Mouse (Mus musculus): ENCODE measurements around the gene Npw. TPM values are rescaled to one million over a fixed set of nuclear protein-coding genes. Genes with fewer than 3 reads are reported as not detected.

Gene Npw
- polyA plus RNA-seq, 1 experiment from 2014 or later, result not detected

GRCm38 (mm10) chr17:24645916-24646315 lies 12.3 kb downstream of the Npw start:
- peak; percentile 20 for ATAC-seq (ENCODE audit: insufficient number of reproducible peaks, insufficient read depth, low FRiP score, low read depth)
- Histone ChIP-seq H3K4me2 (ENCODE audit: low read length) (no peak overlapping the region), H3K4me1 (ENCODE audit: control insufficient read depth in 2 of 2, insufficient read depth in 2 of 2, low read length in 2 of 2) (peaks cover 28% of the 10 kb centered on the region in 2 experiments)

GRCm38 (mm10) chr17:24644875-24645721 lies 13.2 kb downstream of the Npw start:
- WGBS, result 67% methylated on average over 8 of the region's 9 CpGs
- Histone ChIP-seq H3K9me3 (ENCODE audit: control insufficient read depth, low read length) (no peaks in the 10 kb centered on the region), H3K4me1 (ENCODE audit: control insufficient read depth in 2 of 2, insufficient read depth in 2 of 2, low read length in 2 of 2) (peaks cover 26 to 27% of the 10 kb centered on the region in 2 experiments), H3K9ac (ENCODE audit: low read length) (peak overlapping the region; percentile 63), H3K27me3 (ENCODE audit: control insufficient read depth, insufficient read depth, low read length) (no peaks in the 10 kb centered on the region), H3K36me3 (ENCODE audit: control insufficient read depth, insufficient read depth, low read length) (peaks cover 21% of the 10 kb centered on the region), H3K27ac (replicated peaks in 1 of 2; ENCODE audit: control insufficient read depth in 1 of 2, insufficient read depth in 1 of 2, low read depth in 2 of 2, low read length in 2 of 2) (peak overlapping the region; percentile 74 to 86), H3K4me3 (ENCODE audit: control insufficient read depth in 1 of 2, insufficient read depth in 1 of 2, low read depth in 1 of 2, low read length in 2 of 2) (no peak overlapping the region), H3K4me2 (ENCODE audit: low read length) (peak overlapping the region; percentile 44)
- ATAC-seq (ENCODE audit: insufficient number of reproducible peaks, insufficient read depth, low FRiP score, low read depth), result peak; percentile 28; the same call in 1 of the 2 replicates

More at GRCm38 (mm10) chr17:24645916-24646315, 12.3 kb downstream of the Npw start:
- Histone ChIP-seq H3K36me3 (ENCODE audit: control insufficient read depth, insufficient read depth, low read length) (peaks cover 13% of the 10 kb centered on the region), H3K9ac (ENCODE audit: low read length) (no peak overlapping the region), H3K27me3 (ENCODE audit: control insufficient read depth, insufficient read depth, low read length) (no peaks in the 10 kb centered on the region), H3K27ac (replicated peaks in 1 of 2; ENCODE audit: control insufficient read depth in 1 of 2, insufficient read depth in 1 of 2, low read depth in 2 of 2, low read length in 2 of 2) (peak overlapping the region; percentile 74 to 86), H3K9me3 (ENCODE audit: control insufficient read depth, low read length) (no peaks in the 10 kb centered on the region), H3K4me3 (ENCODE audit: control insufficient read depth in 1 of 2, insufficient read depth in 1 of 2, low read depth in 1 of 2, low read length in 2 of 2) (no peak overlapping the region)
- 46% methylated on average over 3 of the region's 3 CpGs for WGBS

GRCm38 (mm10) chr17:24644030-24644715 lies 14.1 kb downstream of the Npw start:
- 29% methylated on average over 7 of the region's 7 CpGs for WGBS
- Histone ChIP-seq H3K4me1 (ENCODE audit: control insufficient read depth in 2 of 2, insufficient read depth in 2 of 2, low read length in 2 of 2) (peaks cover 27 to 28% of the 10 kb centered on the region in 2 experiments), H3K36me3 (ENCODE audit: control insufficient read depth, insufficient read depth, low read length) (peaks cover 29% of the 10 kb centered on the region), H3K9me3 (ENCODE audit: control insufficient read depth, low read length) (no peaks in the 10 kb centered on the region), H3K9ac (ENCODE audit: low read length) (peak overlapping the region; percentile 63), H3K27me3 (ENCODE audit: control insufficient read depth, insufficient read depth, low read length) (no peaks in the 10 kb centered on the region), H3K4me3 (ENCODE audit: control insufficient read depth in 1 of 2, insufficient read depth in 1 of 2, low read depth in 1 of 2, low read length in 2 of 2) (no peak overlapping the region), H3K4me2 (ENCODE audit: low read length) (peak overlapping the region; percentile 44), H3K27ac (replicated peaks in 1 of 2; ENCODE audit: control insufficient read depth in 1 of 2, insufficient read depth in 1 of 2, low read depth in 2 of 2, low read length in 2 of 2) (peak overlapping the region; percentile 62 to 74)
- ATAC-seq (ENCODE audit: insufficient number of reproducible peaks, insufficient read depth, low FRiP score, low read depth), result no peak

GRCm38 (mm10) chr17:24642791-24643343 lies 15.4 kb downstream of the Npw start:
- WGBS, result 67% methylated on average over 6 of the region's 6 CpGs
- Histone ChIP-seq H3K4me3 (ENCODE audit: control insufficient read depth in 1 of 2, insufficient read depth in 1 of 2, low read depth in 1 of 2, low read length in 2 of 2) (no peak overlapping the region), H3K4me1 (ENCODE audit: control insufficient read depth in 2 of 2, insufficient read depth in 2 of 2, low read length in 2 of 2) (peaks cover 27 to 30% of the 10 kb centered on the region in 2 experiments), H3K4me2 (ENCODE audit: low read length) (no peak overlapping the region), H3K9ac (ENCODE audit: low read length) (no peak overlapping the region), H3K9me3 (ENCODE audit: control insufficient read depth, low read length) (no peaks in the 10 kb centered on the region), H3K27me3 (ENCODE audit: control insufficient read depth, insufficient read depth, low read length) (no peaks in the 10 kb centered on the region), H3K27ac (replicated peaks in 1 of 2; ENCODE audit: control insufficient read depth in 1 of 2, insufficient read depth in 1 of 2, low read depth in 2 of 2, low read length in 2 of 2) (no peak overlapping the region), H3K36me3 (ENCODE audit: control insufficient read depth, insufficient read depth, low read length) (peaks cover 34% of the 10 kb centered on the region)
- no peak for ATAC-seq (ENCODE audit: insufficient number of reproducible peaks, insufficient read depth, low FRiP score, low read depth)

- Histone ChIP-seq H3K36me3 (ENCODE audit: control insufficient read depth, insufficient read depth, low read length) (peaks cover 31% of the 10 kb centered on the region), H3K27me3 (ENCODE audit: control insufficient read depth, insufficient read depth, low read length) (no peaks in the 10 kb centered on the region; the same call in 1 of the 2 replicates), H3K9me3 (ENCODE audit: control insufficient read depth, low read length) (no peaks in the 10 kb centered on the region), H3K9ac (ENCODE audit: low read length) (no peak overlapping the region), H3K4me1 (ENCODE audit: control insufficient read depth in 2 of 2, insufficient read depth in 2 of 2, low read length in 2 of 2) (peaks cover 27 to 30% of the 10 kb centered on the region in 2 experiments), H3K27ac (replicated peaks in 1 of 2; ENCODE audit: control insufficient read depth in 1 of 2, insufficient read depth in 1 of 2, low read depth in 2 of 2, low read length in 2 of 2) (no peak overlapping the region), H3K4me2 (ENCODE audit: low read length) (no peak overlapping the region), H3K4me3 (ENCODE audit: control insufficient read depth in 1 of 2, insufficient read depth in 1 of 2, low read depth in 1 of 2, low read length in 2 of 2) (no peak overlapping the region)
- ATAC-seq (ENCODE audit: insufficient number of reproducible peaks, insufficient read depth, low FRiP score, low read depth), result no peak
- 88% methylated on average over 14 of the region's 14 CpGs for WGBS
These were observed 16.3 kb downstream of the Npw start for GRCm38 (mm10) chr17:24641944-24642343.

GRCm38 (mm10) chr17:24640581-24640980 lies 17.7 kb downstream of the Npw start:
- H3K4me3 ChIP-seq (ENCODE audit: control insufficient read depth in 1 of 2, insufficient read depth in 1 of 2, low read depth in 1 of 2, low read length in 2 of 2), result no peak overlapping the region
- ATAC-seq (ENCODE audit: insufficient number of reproducible peaks, insufficient read depth, low FRiP score, low read depth), result no peak
- WGBS, result 93% methylated on average over 15 of the region's 15 CpGs
- H3K9me3 ChIP-seq (ENCODE audit: control insufficient read depth, low read length), result no peaks in the 10 kb centered on the region
- 0 out of 4 replicates have a peak overlapping the region, but pooled peaks of 1 of the 2 experiments have one; percentile 72 for H3K27ac ChIP-seq (replicated peaks in 1 of 2; ENCODE audit: control insufficient read depth in 1 of 2, insufficient read depth in 1 of 2, low read depth in 2 of 2, low read length in 2 of 2)
- H3K4me2 ChIP-seq (ENCODE audit: low read length), result no peak overlapping the region
- H3K36me3 ChIP-seq (ENCODE audit: control insufficient read depth, insufficient read depth, low read length), result peaks cover 31% of the 10 kb centered on the region
- no peaks in the 10 kb centered on the region; the same call in 1 of the 2 replicates for H3K27me3 ChIP-seq (ENCODE audit: control insufficient read depth, insufficient read depth, low read length)
- H3K9ac ChIP-seq (ENCODE audit: low read length), result no peak overlapping the region
- H3K4me1 ChIP-seq (ENCODE audit: control insufficient read depth in 2 of 2, insufficient read depth in 2 of 2, low read length in 2 of 2), result peaks cover 27 to 32% of the 10 kb centered on the region in 2 experiments

GRCm38 (mm10) chr17:24640119-24640518 lies 18.1 kb downstream of the Npw start:
- Histone ChIP-seq H3K36me3 (ENCODE audit: control insufficient read depth, insufficient read depth, low read length) (peaks cover 31% of the 10 kb centered on the region), H3K9ac (ENCODE audit: low read length) (no peak overlapping the region), H3K27me3 (ENCODE audit: control insufficient read depth, insufficient read depth, low read length) (no peaks in the 10 kb centered on the region; the same call in 1 of the 2 replicates), H3K27ac (replicated peaks in 1 of 2; ENCODE audit: control insufficient read depth in 1 of 2, insufficient read depth in 1 of 2, low read depth in 2 of 2, low read length in 2 of 2) (peak overlapping the region in 1 of 2 experiments; percentile 72; a peak in 2 of 4 replicates), H3K4me1 (ENCODE audit: control insufficient read depth in 2 of 2, insufficient read depth in 2 of 2, low read length in 2 of 2) (peaks cover 23 to 27% of the 10 kb centered on the region in 2 experiments), H3K9me3 (ENCODE audit: control insufficient read depth, low read length) (no peaks in the 10 kb centered on the region), H3K4me3 (ENCODE audit: control insufficient read depth in 1 of 2, insufficient read depth in 1 of 2, low read depth in 1 of 2, low read length in 2 of 2) (no peak overlapping the region), H3K4me2 (ENCODE audit: low read length) (no peak overlapping the region)
- WGBS, result 91% methylated on average over 7 of the region's 7 CpGs
- no peak for ATAC-seq (ENCODE audit: insufficient number of reproducible peaks, insufficient read depth, low FRiP score, low read depth)

Measured in heart, embryonic 14.5 days (tissue).